Mouse (Mus musculus) lung, postnatal 0 days (tissue): ENCODE results near the gene Ooep.

Experiments used
- CTCF ChIP-seq: IDR thresholded peaks from 2 replicates; pipeline ENCODE4 v1.5.1; 2016; ENCODE audit warnings: antibody characterized with exemption, mild to moderate bottlenecking
- EP300 ChIP-seq: IDR thresholded peaks from 2 replicates; pipeline ENCODE4 v1.6.1; 2016; ENCODE audit warnings: antibody characterized with exemption, mild to moderate bottlenecking, control low read depth

DNA sequence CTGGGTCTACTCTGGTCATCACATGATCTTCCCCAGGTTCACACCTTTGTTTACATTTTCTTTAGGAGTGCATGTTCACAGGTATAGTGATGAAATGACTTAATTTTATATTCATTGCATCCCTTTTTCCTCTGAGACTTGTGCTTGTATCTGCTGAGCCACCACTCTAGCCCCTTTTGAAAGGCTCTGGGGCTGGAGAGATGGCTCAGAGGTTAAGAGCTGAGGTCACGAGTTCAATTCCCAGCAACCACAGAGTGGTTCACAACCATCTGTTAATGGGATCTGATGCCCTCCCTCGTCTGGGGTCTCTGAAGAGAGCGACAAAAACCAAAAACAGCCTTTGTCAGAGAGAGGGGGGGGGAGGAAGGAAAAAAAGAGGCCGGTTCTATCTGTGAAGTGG is 3.0 kb downstream of the Ooep start:
- TF ChIP-seq CTCF (no peak), EP300 (no peak)
